Mouse (Mus musculus): ENCODE results near the gene Grap. TPM values are rescaled to one million over a fixed set of nuclear protein-coding genes. Genes with fewer than 3 reads are reported as not detected.

Grap gene
- polyA plus RNA-seq, 1 experiment, result 0.14 TPM

Other genes starting within 250 kb of the Grap start
- gene Rnf112, start 199.1 kb upstream of the Grap start, polyA plus RNA-seq (2012; fragmentation: generic; extraction: Trizol), result not detected
- gene Mfap4, start 167.8 kb upstream of the Grap start, polyA plus RNA-seq (2012; fragmentation: generic; extraction: Trizol), result not detected
- gene Mapk7, start 158.9 kb upstream of the Grap start, polyA plus RNA-seq (2012; fragmentation: generic; extraction: Trizol), result 21.3 TPM
- gene B9d1, start 148.1 kb upstream of the Grap start, polyA plus RNA-seq (2012; fragmentation: generic; extraction: Trizol), result 45.7 TPM
- 21.1 TPM for gene Epn2, start 73.6 kb upstream of the Grap start, polyA plus RNA-seq (2012; fragmentation: generic; extraction: Trizol)
- not detected for gene Fam83g, start 30.8 kb downstream of the Grap start, polyA plus RNA-seq (2012; fragmentation: generic; extraction: Trizol)
- gene Slc5a10, start 67.6 kb downstream of the Grap start, polyA plus RNA-seq (2012; fragmentation: generic; extraction: Trizol), result not detected
- gene Prpsap2, start 108.8 kb downstream of the Grap start, polyA plus RNA-seq (2012; fragmentation: generic; extraction: Trizol), result 15.9 TPM
- gene Ulk2, start 201.8 kb downstream of the Grap start, polyA plus RNA-seq (2012; fragmentation: generic; extraction: Trizol), result 5.6 TPM